Mouse (Mus musculus): ENCODE data around the gene Rims1.

Gene Rims1

GRCm38 (mm10) chr1:22585560-22585959, 220.2 kb downstream of the Rims1 start:
- Histone ChIP-seq H3K27me3 (ENCODE audit: control insufficient read depth, insufficient read depth, low read length, poor library complexity, severe bottlenecking) (no peaks in the 10 kb centered on the region), H3K36me3 (ENCODE audit: control insufficient read depth, insufficient read depth, low read length, poor library complexity, severe bottlenecking) (no peaks in the 10 kb centered on the region)
- DNase-seq (ENCODE audit: low read depth, low spot score) = no peak

DNA sequence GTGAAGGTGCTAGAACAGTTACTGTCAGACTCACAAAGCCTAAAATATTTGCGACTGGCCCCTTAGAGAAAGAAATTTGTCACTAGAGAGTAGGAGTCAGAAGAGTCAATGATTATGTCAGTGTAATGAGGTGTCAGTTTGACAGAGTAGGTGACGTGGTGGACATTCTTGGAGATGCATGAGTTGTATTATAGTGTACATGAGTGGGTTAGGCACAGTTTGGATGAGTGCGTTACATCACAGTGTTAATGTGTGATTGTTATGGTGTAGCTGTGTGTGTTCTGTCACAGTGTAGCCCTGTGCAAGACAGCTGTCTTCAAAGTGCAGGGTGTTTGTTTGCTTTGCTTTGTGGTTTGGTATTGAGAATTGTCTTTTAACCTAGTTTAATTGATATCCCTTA, 226.3 kb downstream of the Rims1 start:
- Histone ChIP-seq H3K36me3 (ENCODE audit: control insufficient read depth, insufficient read depth, low read length, poor library complexity, severe bottlenecking) (no peaks in the 10 kb centered on the region), H3K27me3 (ENCODE audit: control insufficient read depth, insufficient read depth, low read length, poor library complexity, severe bottlenecking) (no peaks in the 10 kb centered on the region)
- no peak for DNase-seq (ENCODE audit: low read depth, low spot score)

DNA sequence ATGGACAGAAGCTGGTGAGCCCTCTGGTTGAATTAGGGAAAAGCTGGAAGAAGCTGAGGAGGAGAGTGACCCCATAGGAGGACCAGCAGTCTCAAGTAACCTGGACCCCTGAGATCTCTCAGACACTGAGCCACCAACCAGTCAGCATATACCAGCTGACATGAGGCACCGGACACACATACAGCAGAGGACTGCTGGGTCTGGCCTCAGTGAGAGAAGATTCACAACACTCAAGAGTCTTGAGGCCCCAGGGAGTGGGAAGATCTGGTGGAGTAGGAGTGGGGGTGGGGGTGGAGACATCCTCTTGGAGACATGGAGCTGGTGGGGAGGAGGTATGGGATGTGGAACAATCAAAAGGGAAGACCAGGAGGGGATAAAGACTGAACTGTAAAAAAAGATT, 233.1 kb downstream of the Rims1 start:
- no peaks in the 10 kb centered on the region for H3K27me3 ChIP-seq (ENCODE audit: control insufficient read depth, insufficient read depth, low read length, poor library complexity, severe bottlenecking)
- no peaks in the 10 kb centered on the region for H3K36me3 ChIP-seq (ENCODE audit: control insufficient read depth, insufficient read depth, low read length, poor library complexity, severe bottlenecking)
- no peak for DNase-seq (ENCODE audit: low read depth, low spot score)

DNA sequence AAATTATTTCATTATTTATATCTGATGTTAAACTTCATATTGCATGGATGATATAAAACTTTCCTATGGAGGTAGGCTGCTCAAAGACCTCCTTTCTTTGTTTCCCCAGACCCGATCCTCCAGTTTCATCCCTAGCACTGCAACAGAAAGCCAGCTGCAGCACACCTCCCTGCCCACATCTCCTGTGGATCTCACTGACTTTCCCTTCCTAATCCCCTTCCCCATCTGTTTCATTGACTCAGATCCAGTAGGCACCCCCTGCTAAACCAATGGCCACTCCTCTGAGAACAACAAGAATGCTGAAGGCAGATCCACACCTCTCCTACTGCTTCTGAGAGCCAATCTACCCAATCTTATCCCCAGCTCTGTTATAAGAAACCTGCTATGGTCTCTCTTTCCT, 259.5 kb downstream of the Rims1 start:
- Histone ChIP-seq H3K27me3 (ENCODE audit: control insufficient read depth, insufficient read depth, low read length, poor library complexity, severe bottlenecking) (no peaks in the 10 kb centered on the region), H3K36me3 (ENCODE audit: control insufficient read depth, insufficient read depth, low read length, poor library complexity, severe bottlenecking) (no peaks in the 10 kb centered on the region)
- DNase-seq (ENCODE audit: low read depth, low spot score) = no peak

- Histone ChIP-seq H3K36me3 (ENCODE audit: control insufficient read depth, insufficient read depth, low read length, poor library complexity, severe bottlenecking) (no peaks in the 10 kb centered on the region), H3K27me3 (ENCODE audit: control insufficient read depth, insufficient read depth, low read length, poor library complexity, severe bottlenecking) (no peaks in the 10 kb centered on the region)
- DNase-seq (ENCODE audit: low read depth, low spot score) = no peak
Measured at GRCm38 (mm10) chr1:22538129-22538528, 267.7 kb downstream of the Rims1 start.

DNA sequence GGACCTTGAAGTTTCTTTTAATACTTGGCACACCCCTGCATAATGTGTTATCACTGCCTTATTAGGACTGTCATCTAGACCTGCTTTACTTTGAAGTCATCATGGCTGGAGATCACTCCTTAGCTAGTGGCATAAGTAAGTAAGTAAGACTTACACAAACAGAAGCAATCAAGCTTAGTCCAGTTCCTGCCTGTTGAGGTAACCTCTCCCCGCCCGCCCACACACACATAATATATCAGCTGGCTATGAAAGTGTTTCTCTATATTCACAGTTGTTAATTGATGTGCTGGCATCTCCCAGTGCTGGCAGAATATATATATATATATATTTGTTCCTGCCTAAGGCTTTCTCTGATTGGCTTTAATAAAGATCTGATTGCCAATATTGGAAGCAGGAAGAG, 269.0 kb downstream of the Rims1 start:
- DNase-seq (ENCODE audit: low read depth, low spot score) = no peak
- H3K27me3 ChIP-seq (ENCODE audit: control insufficient read depth, insufficient read depth, low read length, poor library complexity, severe bottlenecking) = no peaks in the 10 kb centered on the region
- H3K36me3 ChIP-seq (ENCODE audit: control insufficient read depth, insufficient read depth, low read length, poor library complexity, severe bottlenecking) = no peaks in the 10 kb centered on the region

- no peak for DNase-seq (ENCODE audit: low read depth, low spot score)
- Histone ChIP-seq H3K27me3 (ENCODE audit: control insufficient read depth, insufficient read depth, low read length, poor library complexity, severe bottlenecking) (no peaks in the 10 kb centered on the region), H3K36me3 (ENCODE audit: control insufficient read depth, insufficient read depth, low read length, poor library complexity, severe bottlenecking) (no peaks in the 10 kb centered on the region)
Measured at GRCm38 (mm10) chr1:22535049-22535448, 270.7 kb downstream of the Rims1 start.

DNA sequence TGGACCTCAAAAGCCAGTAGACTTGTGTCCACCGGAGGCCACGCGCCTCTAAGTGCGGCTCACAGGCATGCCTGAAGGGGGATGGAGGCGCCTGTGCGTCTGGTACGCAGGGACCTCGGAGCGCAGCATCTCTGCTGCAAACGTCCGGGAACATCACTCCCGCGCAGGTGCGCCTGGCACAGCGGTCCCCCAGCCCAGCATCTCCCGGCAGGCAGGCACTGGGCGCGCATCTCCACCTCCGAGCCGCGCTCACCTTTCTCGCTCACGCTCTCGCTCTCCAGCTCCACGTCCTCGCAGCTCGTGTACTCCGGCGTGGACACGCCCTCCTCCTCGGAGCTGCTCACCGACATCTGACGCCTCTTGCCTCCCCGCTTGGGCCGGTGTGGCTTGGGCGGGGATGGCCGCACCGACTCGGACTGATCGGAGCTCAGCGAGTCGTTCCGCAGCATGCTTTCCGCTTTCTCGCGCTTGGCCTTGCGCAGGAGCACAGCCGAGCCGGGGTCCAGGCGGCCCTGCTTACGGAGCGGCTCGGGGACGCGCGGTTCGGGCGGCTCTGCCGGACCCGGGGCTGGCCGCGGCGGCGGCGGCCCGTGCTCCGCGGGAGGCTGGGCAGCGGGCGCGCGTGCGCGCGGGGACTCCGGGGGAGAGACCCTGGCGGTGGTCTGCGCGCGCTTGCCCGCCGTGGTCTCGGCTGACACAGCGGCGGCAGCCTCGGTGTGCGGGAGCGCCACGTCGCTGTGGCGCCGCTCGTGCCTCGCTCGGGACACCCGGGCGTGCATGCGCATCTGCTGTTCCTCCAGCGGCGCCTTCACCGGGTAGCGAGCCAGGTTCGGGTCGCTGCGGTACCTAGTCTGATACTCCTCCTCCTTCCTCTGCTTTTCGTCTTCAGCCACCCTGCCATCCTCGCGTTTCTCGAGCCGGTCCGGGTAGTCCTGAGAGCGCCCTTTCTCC, 272.4 kb downstream of the Rims1 start:
- no peaks in the 10 kb centered on the region for H3K36me3 ChIP-seq (ENCODE audit: control insufficient read depth, insufficient read depth, low read length, poor library complexity, severe bottlenecking)
- no peak for DNase-seq (ENCODE audit: low read depth, low spot score)
- no peaks in the 10 kb centered on the region for H3K27me3 ChIP-seq (ENCODE audit: control insufficient read depth, insufficient read depth, low read length, poor library complexity, severe bottlenecking)

GRCm38 (mm10) chr1:22515103-22515502, 290.7 kb downstream of the Rims1 start:
- Histone ChIP-seq H3K27me3 (ENCODE audit: control insufficient read depth, insufficient read depth, low read length, poor library complexity, severe bottlenecking) (no peaks in the 10 kb centered on the region), H3K36me3 (ENCODE audit: control insufficient read depth, insufficient read depth, low read length, poor library complexity, severe bottlenecking) (no peaks in the 10 kb centered on the region)
- DNase-seq (ENCODE audit: low read depth, low spot score) = no peak

DNA sequence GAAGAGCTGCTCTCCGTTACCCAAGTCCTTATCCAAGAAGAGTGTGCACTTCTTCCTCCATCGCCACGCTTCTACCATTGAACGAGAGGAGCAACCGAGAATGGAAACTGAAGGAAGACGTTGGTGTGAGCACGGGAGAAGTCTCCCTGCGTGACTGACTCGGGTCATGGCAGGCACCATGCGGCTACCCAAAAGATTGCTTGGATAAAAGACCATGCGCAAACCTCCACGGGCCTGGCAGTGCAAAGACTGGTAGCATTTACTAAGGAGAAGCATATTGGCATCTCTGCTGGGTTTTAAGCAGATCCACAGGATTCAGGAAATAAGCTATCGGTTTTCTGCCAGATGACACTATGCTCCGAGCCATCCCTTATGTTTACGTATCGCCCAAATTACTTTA, 293.4 kb downstream of the Rims1 start:
- no peaks in the 10 kb centered on the region for H3K36me3 ChIP-seq (ENCODE audit: control insufficient read depth, insufficient read depth, low read length, poor library complexity, severe bottlenecking)
- no peaks in the 10 kb centered on the region for H3K27me3 ChIP-seq (ENCODE audit: control insufficient read depth, insufficient read depth, low read length, poor library complexity, severe bottlenecking)
- no peak for DNase-seq (ENCODE audit: low read depth, low spot score)

DNA sequence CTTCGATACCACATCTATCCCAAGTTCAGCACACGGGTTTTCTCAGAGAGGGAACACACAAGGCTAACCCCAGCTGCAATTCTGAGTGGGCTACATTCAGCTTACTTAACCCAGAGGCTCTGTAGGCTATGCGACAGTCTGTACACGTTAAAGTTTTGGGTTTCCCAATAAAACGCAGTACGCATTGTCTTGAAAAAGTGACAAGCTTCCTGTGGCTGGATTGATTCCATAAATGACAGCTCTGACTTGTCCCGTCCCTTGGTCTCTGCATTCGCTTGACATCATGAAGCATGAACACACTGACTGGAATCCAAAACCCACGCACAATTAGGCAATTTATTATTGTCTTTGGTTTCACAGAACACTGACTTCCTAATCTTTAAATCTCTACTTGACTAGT, 294.2 kb downstream of the Rims1 start:
- H3K27me3 ChIP-seq (ENCODE audit: control insufficient read depth, insufficient read depth, low read length, poor library complexity, severe bottlenecking) = no peaks in the 10 kb centered on the region
- DNase-seq (ENCODE audit: low read depth, low spot score) = no peak

DNA sequence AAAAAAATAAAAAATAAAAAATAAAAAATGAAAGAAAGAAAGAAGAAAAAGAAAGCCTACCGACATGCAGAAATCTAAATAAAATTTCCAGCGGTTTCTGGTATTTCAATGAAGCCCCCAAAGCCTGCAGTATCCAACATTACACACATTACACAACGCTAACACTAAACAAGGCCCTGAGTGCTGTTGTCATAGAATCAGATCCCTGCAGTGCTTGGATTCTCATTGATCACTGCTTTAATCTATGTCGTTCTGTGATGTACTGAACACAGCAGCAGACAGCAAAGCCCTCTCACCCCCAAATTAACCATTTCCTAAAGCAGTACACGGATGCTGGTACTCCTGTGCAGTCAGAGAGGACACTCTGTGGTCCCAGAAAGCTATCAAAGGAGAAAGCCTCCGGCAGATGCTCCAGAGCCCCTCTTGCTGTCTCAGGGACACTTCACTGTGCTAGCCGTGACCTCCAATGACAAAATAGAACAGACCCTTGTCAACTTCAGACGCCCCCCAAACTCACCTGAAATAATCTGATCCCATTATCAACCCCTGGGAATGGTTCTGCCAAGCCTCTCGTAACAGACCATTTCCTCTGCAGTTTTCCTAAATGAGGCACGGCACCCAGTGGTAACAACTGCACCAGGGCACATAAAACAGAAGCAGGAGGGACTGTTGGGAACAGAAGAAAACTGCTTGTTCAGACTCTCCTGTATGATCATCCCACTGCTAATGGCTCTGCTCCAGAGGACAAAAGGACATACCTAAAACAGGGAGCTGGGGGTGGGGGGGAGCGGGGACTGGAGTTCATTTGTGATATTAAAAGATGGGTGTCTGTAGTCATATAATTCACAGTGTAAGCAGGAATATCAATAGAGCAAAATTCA, 296.8 kb downstream of the Rims1 start:
- DNase-seq (ENCODE audit: low read depth, low spot score) = no peak
- Histone ChIP-seq H3K36me3 (ENCODE audit: control insufficient read depth, insufficient read depth, low read length, poor library complexity, severe bottlenecking) (no peaks in the 10 kb centered on the region), H3K27me3 (ENCODE audit: control insufficient read depth, insufficient read depth, low read length, poor library complexity, severe bottlenecking) (no peaks in the 10 kb centered on the region)

More for the DNA sequence above, 294.2 kb downstream of the Rims1 start:
- no peaks in the 10 kb centered on the region for H3K36me3 ChIP-seq (ENCODE audit: control insufficient read depth, insufficient read depth, low read length, poor library complexity, severe bottlenecking)

DNA sequence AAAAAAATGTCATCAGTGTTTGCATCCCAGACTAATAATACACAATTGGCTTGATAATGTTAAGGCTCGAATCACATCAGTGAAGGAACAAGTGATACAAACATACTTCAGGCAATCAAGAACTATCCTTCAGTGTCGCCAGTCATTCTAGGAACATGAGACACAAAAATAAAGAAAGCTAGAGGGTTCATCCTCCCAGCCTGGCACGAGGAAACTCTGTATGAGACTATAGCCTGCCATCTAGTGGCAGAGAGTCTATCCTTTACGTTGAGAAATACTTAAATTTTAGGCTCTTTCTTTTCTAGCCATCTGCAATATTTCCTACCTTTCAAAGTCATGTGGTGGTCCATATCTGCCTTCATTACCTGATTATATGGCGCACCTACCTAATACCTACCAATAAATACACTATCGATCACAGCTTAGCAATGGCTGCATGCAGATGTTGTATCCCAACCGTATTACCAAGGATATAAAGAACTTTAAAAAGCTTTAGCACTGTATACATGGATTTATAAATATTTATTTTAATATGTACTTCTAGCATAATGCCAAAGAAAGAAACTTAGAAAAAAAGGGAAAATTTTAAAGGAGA, 318.4 kb downstream of the Rims1 start:
- no peak for DNase-seq (ENCODE audit: low read depth, low spot score)
- Histone ChIP-seq H3K36me3 (ENCODE audit: control insufficient read depth, insufficient read depth, low read length, poor library complexity, severe bottlenecking) (no peaks in the 10 kb centered on the region), H3K27me3 (ENCODE audit: control insufficient read depth, insufficient read depth, low read length, poor library complexity, severe bottlenecking) (no peaks in the 10 kb centered on the region)

- no peaks in the 10 kb centered on the region for H3K36me3 ChIP-seq (ENCODE audit: control insufficient read depth, insufficient read depth, low read length, poor library complexity, severe bottlenecking)
- no peaks in the 10 kb centered on the region for H3K27me3 ChIP-seq (ENCODE audit: control insufficient read depth, insufficient read depth, low read length, poor library complexity, severe bottlenecking)
- no peak for DNase-seq (ENCODE audit: low read depth, low spot score)
Measured at GRCm38 (mm10) chr1:22476220-22476619, 329.6 kb downstream of the Rims1 start.

DNA sequence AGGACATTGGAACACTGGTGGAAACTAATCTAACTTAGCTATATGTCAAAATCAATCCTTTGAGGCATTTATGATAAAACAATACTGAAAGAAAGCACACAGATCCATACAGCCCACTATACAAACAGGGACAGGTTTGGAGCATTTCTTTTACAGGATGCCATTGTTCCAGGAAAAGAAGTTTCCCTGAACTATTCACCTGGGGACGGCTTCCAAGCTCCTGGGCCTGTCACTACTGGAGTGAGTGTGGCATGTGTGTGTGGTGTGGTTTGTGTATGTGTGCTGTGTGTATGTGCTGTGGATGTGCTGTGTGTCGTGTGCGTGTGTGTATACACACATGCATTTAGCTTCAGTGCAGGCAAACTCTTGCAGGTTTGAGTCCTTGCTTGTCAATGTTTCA, 338.8 kb downstream of the Rims1 start:
- Histone ChIP-seq H3K36me3 (ENCODE audit: control insufficient read depth, insufficient read depth, low read length, poor library complexity, severe bottlenecking) (no peaks in the 10 kb centered on the region), H3K27me3 (ENCODE audit: control insufficient read depth, insufficient read depth, low read length, poor library complexity, severe bottlenecking) (no peaks in the 10 kb centered on the region)
- no peak for DNase-seq (ENCODE audit: low read depth, low spot score)
